Mouse (Mus musculus): Measurements from ENCODE around the gene Gm20388. TPM values are rescaled to one million over a fixed set of nuclear protein-coding genes. Genes with fewer than 3 reads are reported as not detected.
A peak's percentile ranks its signal among the peaks of the same experiment; 100 is the strongest.

Gene Gm20388
- polyA plus RNA-seq, 1 experiment from 2014 or later = not detected

DNA sequence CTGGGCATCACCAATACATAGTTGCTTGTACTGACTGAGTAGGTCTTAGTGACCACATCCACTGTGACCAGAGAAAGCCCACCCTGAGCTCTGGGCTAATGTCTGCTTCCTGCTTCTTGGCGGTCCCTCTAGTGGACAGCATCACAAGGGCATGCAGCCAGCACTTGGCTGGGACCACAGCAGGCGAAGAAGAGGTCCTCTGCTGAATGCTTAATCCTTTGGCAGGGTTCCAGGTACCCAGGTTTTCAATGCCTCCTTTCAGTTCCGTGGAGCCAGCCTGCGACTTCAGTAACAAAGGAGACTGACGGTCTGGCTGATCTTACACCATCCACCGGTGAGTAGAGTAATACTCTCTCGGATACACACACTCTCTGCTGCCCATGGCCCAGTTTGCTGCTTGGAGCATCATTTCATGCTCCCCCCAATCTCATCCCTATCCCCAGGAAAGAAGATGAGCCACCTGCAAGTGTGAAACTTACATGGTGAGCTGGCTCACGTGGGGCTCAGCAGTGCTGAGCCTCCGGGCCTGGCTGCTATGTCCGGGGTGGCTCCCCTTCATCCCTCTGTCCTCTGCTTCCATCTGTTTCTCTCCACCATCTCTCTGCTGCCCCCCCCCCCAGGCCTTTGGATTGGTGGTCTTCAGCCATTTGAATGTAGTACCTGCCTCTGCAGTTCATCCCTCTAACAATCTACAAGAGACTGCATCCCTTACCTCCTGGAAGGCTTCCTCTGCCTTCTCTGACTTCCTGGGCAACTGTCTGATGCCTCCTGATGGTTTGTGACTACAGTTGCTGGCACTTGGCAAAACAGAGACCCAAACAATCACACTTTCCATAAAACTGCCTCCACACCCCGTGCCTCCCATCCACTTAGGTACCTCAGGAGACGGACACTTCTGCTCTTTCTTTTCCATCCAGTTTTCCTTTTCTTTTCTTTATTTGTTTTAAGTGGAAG, 2025.0 kb downstream of the Gm20388 start:
- DNase-seq (ENCODE audit: low spot score, missing footprints) = peak; percentile 85
- Histone ChIP-seq H3K9me3 (ENCODE audit: control insufficient read depth, low read length) (no peaks in the 10 kb centered on the region), H3K27ac (ENCODE audit: low read depth, low read length) (peak overlapping the region; percentile 26), H3K9ac (ENCODE audit: low read length) (no peak overlapping the region), H3K36me3 (ENCODE audit: control insufficient read depth, insufficient read depth, low read length) (no peaks in the 10 kb centered on the region), H3K27me3 (ENCODE audit: control insufficient read depth, insufficient read depth, low read length) (no peaks in the 10 kb centered on the region), H3K4me2 (no peak overlapping the region), H3K4me3 (ENCODE audit: low read depth, low read length) (no peak overlapping the region), H3K4me1 (ENCODE audit: control insufficient read depth, insufficient read depth, low read length) (peaks cover 4% of the 10 kb centered on the region; the same call in 1 of the 2 replicates)
- WGBS = 51% methylated on average over 12 of the region's 12 CpGs
- peak; percentile 80 for ATAC-seq (ENCODE audit: low FRiP score)

DNA sequence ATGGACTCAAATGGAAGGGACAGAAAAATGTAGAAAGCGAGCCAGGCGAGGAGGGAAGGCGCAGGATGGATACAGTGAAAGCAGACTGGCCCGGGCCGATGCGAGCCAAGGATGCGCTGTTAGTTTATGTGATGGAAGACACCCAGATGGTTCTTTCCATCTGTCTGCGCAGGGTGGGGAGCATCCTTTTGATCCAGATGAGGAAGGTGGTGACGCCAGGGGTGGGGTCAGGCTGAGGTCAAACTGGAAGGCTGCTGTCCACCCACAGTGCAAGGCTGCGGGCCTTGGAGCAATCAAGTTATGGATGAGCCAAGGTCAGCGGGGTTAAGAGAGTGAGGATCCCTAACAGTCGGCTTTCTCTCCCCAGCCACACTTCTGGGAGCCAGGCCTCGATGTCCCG, 2025.8 kb downstream of the Gm20388 start:
- Histone ChIP-seq H3K27ac (ENCODE audit: low read depth, low read length) (no peak overlapping the region), H3K4me2 (no peak overlapping the region), H3K9ac (ENCODE audit: low read length) (no peak overlapping the region), H3K9me3 (ENCODE audit: control insufficient read depth, low read length) (no peaks in the 10 kb centered on the region), H3K4me1 (ENCODE audit: control insufficient read depth, insufficient read depth, low read length) (peaks cover 4% of the 10 kb centered on the region; the same call in 1 of the 2 replicates), H3K4me3 (ENCODE audit: low read depth, low read length) (no peak overlapping the region), H3K36me3 (ENCODE audit: control insufficient read depth, insufficient read depth, low read length) (no peaks in the 10 kb centered on the region), H3K27me3 (ENCODE audit: control insufficient read depth, insufficient read depth, low read length) (no peaks in the 10 kb centered on the region)
- WGBS = 85% methylated on average over 14 of the region's 14 CpGs
- DNase-seq (ENCODE audit: low spot score, missing footprints) (no peak), ATAC-seq (ENCODE audit: low FRiP score) (no peak)

DNA sequence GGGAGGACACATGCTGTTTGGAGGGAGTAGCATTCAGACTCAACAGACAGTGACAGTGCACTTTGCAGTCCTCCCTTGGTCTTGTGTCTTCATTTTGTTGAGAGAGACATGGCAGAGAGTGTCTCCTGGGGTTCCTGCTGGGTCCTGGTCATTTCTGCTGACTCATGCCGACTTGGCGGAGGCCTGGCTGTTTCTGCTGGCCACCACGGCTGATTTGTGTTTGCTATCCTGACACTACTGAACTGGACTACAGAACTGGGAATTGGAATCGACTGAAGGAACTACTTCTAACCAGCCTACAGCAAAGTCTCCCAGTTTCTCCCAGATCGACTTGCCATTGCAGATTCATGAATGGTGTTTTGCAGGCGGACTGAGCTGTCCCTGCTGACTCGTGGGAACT, 2028.1 kb downstream of the Gm20388 start:
- no peak overlapping the region for H3K9ac ChIP-seq (ENCODE audit: low read length)
- 86% methylated on average over 7 of the region's 7 CpGs for WGBS
- no peak for ATAC-seq (ENCODE audit: low FRiP score)
- no peak overlapping the region for H3K4me3 ChIP-seq (ENCODE audit: low read depth, low read length)
- H3K27me3 ChIP-seq (ENCODE audit: control insufficient read depth, insufficient read depth, low read length) = no peaks in the 10 kb centered on the region
- H3K27ac ChIP-seq (ENCODE audit: low read depth, low read length) = no peak overlapping the region
- DNase-seq (ENCODE audit: low spot score, missing footprints) = no peak
- H3K4me1 ChIP-seq (ENCODE audit: control insufficient read depth, insufficient read depth, low read length) = peaks cover 4% of the 10 kb centered on the region; the same call in 1 of the 2 replicates
- H3K4me2 ChIP-seq = no peak overlapping the region
- no peaks in the 10 kb centered on the region for H3K36me3 ChIP-seq (ENCODE audit: control insufficient read depth, insufficient read depth, low read length)
- no peaks in the 10 kb centered on the region for H3K9me3 ChIP-seq (ENCODE audit: control insufficient read depth, low read length)

DNA sequence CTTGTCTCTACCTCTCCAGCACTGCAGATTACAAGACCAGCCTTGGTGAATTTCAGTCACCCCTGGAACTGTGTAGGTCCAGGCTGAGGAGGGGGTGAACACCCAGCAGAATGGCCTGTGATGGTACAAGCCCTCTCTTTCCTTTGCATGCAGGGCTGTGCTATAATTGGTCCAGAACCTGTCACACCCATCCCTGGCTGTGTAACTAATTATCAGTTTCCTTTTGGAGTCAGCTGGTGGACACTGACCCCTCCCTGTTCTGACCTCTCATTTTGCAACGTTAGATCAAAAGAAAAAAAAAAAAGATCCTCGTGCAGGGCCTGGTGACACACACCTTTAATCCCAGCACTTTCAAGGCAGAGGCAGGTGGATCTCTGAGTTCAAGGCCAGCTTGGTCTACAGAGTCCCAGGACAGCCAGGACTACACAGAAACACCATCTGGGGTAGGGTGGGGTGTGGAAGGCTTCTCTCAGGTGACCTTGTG, 2032.5 kb downstream of the Gm20388 start:
- peaks cover 7% of the 10 kb centered on the region for H3K4me1 ChIP-seq (ENCODE audit: control insufficient read depth, insufficient read depth, low read length)
- no peak overlapping the region for H3K4me2 ChIP-seq
- WGBS = 53% methylated on average over 2 of the region's 2 CpGs
- DNase-seq (ENCODE audit: low spot score, missing footprints) (no peak), ATAC-seq (ENCODE audit: low FRiP score) (no peak)
- no peak overlapping the region for H3K9ac ChIP-seq (ENCODE audit: low read length)
- no peaks in the 10 kb centered on the region for H3K9me3 ChIP-seq (ENCODE audit: control insufficient read depth, low read length)
- no peaks in the 10 kb centered on the region for H3K36me3 ChIP-seq (ENCODE audit: control insufficient read depth, insufficient read depth, low read length)
- no peaks in the 10 kb centered on the region for H3K27me3 ChIP-seq (ENCODE audit: control insufficient read depth, insufficient read depth, low read length)
- H3K27ac ChIP-seq (ENCODE audit: low read depth, low read length) = no peak overlapping the region
- no peak overlapping the region for H3K4me3 ChIP-seq (ENCODE audit: low read depth, low read length)

DNA sequence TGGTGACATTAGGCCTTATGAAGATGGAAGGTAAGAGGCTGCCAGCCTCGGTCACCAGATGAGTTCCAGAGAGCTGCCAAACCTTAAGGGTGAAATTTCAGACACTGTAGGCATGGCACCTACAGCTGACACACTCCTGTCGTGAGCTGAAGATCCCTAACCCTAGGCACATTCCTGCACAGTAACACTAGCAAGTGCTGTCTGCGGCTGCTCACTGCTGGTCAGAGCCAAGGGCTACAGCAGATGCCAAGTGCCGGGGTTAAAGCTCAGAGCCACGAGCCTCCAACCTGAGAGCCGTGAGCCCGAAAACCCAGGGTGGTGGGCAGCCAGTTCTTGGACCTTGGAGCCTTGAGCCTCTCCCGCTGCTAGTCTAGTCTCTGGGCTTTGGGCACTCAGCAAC, 2033.1 kb downstream of the Gm20388 start:
- Histone ChIP-seq H3K4me1 (ENCODE audit: control insufficient read depth, insufficient read depth, low read length) (peaks cover 13% of the 10 kb centered on the region), H3K4me2 (no peak overlapping the region), H3K4me3 (ENCODE audit: low read depth, low read length) (no peak overlapping the region), H3K9ac (ENCODE audit: low read length) (no peak overlapping the region), H3K27me3 (ENCODE audit: control insufficient read depth, insufficient read depth, low read length) (no peaks in the 10 kb centered on the region), H3K27ac (ENCODE audit: low read depth, low read length) (no peak overlapping the region), H3K9me3 (ENCODE audit: control insufficient read depth, low read length) (no peaks in the 10 kb centered on the region), H3K36me3 (ENCODE audit: control insufficient read depth, insufficient read depth, low read length) (no peaks in the 10 kb centered on the region)
- ATAC-seq (ENCODE audit: low FRiP score) (no peak), DNase-seq (ENCODE audit: low spot score, missing footprints) (no peak)
- 81% methylated on average over 8 of the region's 8 CpGs for WGBS

DNA sequence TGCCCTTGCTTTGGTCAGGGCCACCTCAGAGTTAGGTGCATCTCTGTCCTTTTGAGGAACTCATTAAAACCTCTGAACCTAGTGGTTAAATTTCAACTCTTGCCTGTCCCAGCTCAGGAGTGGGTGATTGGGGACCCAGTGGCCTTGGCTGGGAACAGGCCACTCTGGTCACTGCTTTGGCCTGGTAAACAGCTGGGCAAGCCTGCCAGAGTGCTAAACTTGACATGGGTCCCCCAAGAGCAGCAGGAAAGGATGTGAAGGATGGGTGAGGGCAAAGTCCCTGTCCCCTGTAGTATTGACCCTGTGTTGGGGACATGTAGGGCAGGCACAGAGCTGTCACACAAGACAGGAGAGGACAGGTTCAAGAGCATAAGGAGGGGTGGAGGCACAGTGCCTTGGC, 2034.2 kb downstream of the Gm20388 start, which contains the start of gene Car5a:
Gene Car5a, minus strand, starts transcription at position 74 of the 400 bp plus-strand sequence.
- Histone ChIP-seq H3K4me2 (no peak within 1 kb of the TSS), H3K27ac (ENCODE audit: low read depth, low read length) (no peak within 1 kb of the TSS), H3K9ac (ENCODE audit: low read length) (no peak within 1 kb of the TSS), H3K4me1 (ENCODE audit: control insufficient read depth, insufficient read depth, low read length) (peaks cover 14% of the 10 kb centered on the region), H3K36me3 (ENCODE audit: control insufficient read depth, insufficient read depth, low read length) (no peaks in the 10 kb centered on the region), H3K9me3 (ENCODE audit: control insufficient read depth, low read length) (no peaks in the 10 kb centered on the region), H3K27me3 (ENCODE audit: control insufficient read depth, insufficient read depth, low read length) (no peaks in the 10 kb centered on the region), H3K4me3 (ENCODE audit: low read depth, low read length) (no peak within 1 kb of the TSS)
- no peak for DNase-seq (ENCODE audit: low spot score, missing footprints)
- ATAC-seq (ENCODE audit: low FRiP score) = no peak

DNA sequence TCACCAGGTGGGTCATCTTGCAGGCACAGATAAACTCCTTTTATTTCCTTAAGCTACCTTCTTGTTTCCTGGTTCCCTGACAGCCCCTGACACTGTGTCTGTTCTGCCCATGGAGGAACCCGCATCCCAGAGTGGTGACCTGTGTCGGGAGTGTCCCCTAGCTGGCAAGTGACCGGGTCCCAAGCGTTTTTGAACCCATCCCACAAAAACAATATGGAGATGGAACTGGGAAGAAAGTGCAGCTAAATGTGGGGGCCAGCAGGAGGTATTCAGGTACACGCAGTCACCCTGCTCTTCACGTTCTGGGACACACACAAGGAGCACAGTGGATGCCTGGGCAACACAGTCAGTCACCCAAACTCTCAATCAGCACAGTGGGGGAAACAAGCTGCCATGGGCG, 2035.7 kb downstream of the Gm20388 start:
- WGBS = 81% methylated on average over 7 of the region's 7 CpGs

DNA sequence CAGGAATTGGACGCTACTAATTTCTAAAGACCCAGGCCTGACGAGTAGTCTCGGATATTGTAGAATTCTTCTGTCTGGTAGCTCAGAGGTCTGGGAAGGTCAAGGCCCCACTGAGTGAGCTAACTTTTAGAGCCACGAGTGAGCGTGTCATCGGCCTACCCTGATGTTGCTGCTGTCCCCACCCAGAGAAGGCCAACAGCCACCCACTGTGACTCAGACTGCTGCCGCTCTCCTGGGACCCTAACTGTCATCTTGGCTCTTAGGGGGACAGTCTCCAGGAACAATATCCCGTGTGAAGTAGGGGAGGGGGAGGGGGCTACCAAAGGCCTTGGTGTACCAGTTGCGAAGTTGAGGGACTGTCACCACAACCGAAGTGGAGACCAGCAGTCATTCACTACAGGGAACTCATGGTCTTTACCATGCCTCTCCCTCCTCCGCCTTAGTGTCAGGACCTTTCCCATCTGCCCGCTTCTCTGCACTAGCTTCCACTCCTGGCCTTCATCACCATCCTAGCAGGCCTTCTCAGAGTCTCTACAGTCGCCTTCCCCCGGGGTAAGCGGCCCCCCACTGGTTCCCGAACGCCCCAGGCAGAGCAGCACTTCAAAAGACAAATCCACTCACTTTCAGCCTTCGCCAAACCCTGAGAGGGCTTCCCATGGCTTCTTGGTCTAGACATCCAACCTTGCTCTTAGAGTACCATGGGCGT, 2036.6 kb downstream of the Gm20388 start:
- WGBS = 21% methylated on average over 19 of the region's 19 CpGs
- peak overlapping the region; percentile 13 for H3K4me3 ChIP-seq (ENCODE audit: low read depth, low read length)
- peak overlapping the region; percentile 45 for H3K4me2 ChIP-seq
- ATAC-seq (ENCODE audit: low FRiP score) = no peak
- peak overlapping the region; percentile 33 for H3K27ac ChIP-seq (ENCODE audit: low read depth, low read length)
- no peaks in the 10 kb centered on the region for H3K27me3 ChIP-seq (ENCODE audit: control insufficient read depth, insufficient read depth, low read length)
- DNase-seq (ENCODE audit: low spot score, missing footprints) = no peak
- peak overlapping the region; percentile 60 for H3K9ac ChIP-seq (ENCODE audit: low read length)
- no peaks in the 10 kb centered on the region for H3K9me3 ChIP-seq (ENCODE audit: control insufficient read depth, low read length)
- H3K36me3 ChIP-seq (ENCODE audit: control insufficient read depth, insufficient read depth, low read length) = no peaks in the 10 kb centered on the region
- H3K4me1 ChIP-seq (ENCODE audit: control insufficient read depth, insufficient read depth, low read length) = peaks cover 22% of the 10 kb centered on the region

More for the DNA sequence above, 2035.7 kb downstream of the Gm20388 start:
- no peak overlapping the region for H3K4me2 ChIP-seq
- H3K27me3 ChIP-seq (ENCODE audit: control insufficient read depth, insufficient read depth, low read length) = no peaks in the 10 kb centered on the region
- H3K27ac ChIP-seq (ENCODE audit: low read depth, low read length) = no peak overlapping the region
- H3K9me3 ChIP-seq (ENCODE audit: control insufficient read depth, low read length) = no peaks in the 10 kb centered on the region
- peaks cover 14% of the 10 kb centered on the region for H3K4me1 ChIP-seq (ENCODE audit: control insufficient read depth, insufficient read depth, low read length)
- H3K36me3 ChIP-seq (ENCODE audit: control insufficient read depth, insufficient read depth, low read length) = no peaks in the 10 kb centered on the region
- H3K9ac ChIP-seq (ENCODE audit: low read length) = no peak overlapping the region
- DNase-seq (ENCODE audit: low spot score, missing footprints) = no peak
- no peak for ATAC-seq (ENCODE audit: low FRiP score)
- H3K4me3 ChIP-seq (ENCODE audit: low read depth, low read length) = no peak overlapping the region

DNA sequence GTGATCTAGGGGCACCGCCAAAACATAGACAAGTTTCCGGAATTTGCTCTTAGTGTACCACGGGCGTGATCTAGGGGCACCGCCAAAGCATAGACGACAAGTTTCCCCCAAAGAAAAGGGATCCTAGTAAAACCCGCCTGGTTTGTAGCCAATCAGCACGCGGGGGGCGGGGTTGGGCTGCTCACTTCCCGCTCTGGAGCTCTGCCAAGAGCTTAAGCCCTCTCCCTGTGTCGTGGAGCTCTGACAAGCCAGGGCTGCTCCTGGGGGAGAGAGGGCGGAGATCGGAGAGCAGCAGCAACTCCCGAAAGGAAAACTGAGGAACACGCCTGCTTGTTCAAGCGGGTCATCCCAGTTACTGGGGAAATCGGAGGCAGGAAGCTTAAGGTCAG, 2037.1 kb downstream of the Gm20388 start:
- no peaks in the 10 kb centered on the region for H3K9me3 ChIP-seq (ENCODE audit: control insufficient read depth, low read length)
- no peaks in the 10 kb centered on the region for H3K27me3 ChIP-seq (ENCODE audit: control insufficient read depth, insufficient read depth, low read length)
- H3K4me2 ChIP-seq = peak overlapping the region; percentile 45
- peak overlapping the region; percentile 13 for H3K4me3 ChIP-seq (ENCODE audit: low read depth, low read length)
- ATAC-seq (ENCODE audit: low FRiP score) (peak; percentile 58), DNase-seq (ENCODE audit: low spot score, missing footprints) (peak; percentile 98)
- H3K4me1 ChIP-seq (ENCODE audit: control insufficient read depth, insufficient read depth, low read length) = peaks cover 25% of the 10 kb centered on the region
- peak overlapping the region; percentile 60 for H3K9ac ChIP-seq (ENCODE audit: low read length)
- H3K27ac ChIP-seq (ENCODE audit: low read depth, low read length) = peak overlapping the region; percentile 33
- WGBS = under 1% methylated on average over 18 of the region's 18 CpGs
- no peaks in the 10 kb centered on the region for H3K36me3 ChIP-seq (ENCODE audit: control insufficient read depth, insufficient read depth, low read length)

All from midbrain, embryonic 11.5 days (tissue).